Mouse (Mus musculus) mature B cell (primary cell): ENCODE results near the gene Msantd2.

Source experiments
- in situ Hi-C: fragments of 300-500 bp; cut with MboI; formaldehyde crosslinking; loops from 2 replicates; pipeline ENCODE4 v1.14.3; 2019

Gene Msantd2

DNA sequence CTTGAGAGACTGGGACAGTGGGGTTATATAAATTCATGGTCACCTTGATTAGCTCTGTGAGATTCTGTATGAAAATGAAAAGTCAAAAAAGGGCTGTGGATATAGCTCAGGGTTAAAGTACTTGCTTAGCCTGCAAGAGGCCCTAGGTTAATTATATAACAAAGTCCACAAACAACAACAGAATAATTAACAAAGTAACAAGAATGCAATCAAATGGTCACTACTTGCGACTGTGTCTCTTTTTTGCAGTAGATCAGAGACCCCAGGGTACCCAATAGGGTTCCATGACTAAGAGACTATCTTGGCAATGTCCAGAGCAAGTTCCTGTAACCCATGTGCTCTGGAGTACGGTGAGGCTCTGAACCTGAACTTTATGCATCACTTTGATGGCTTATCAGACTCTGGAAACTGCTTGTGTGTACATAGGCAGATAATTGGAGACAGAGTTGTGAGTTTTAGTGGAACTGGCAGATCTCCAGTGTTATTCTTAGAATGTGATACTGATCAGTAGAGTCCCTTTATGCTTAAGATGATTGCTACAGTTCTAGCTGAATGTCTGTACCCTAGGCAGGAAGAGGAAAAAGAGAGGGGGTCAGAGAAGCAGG is 80.2 kb downstream of the Msantd2 start:
- in situ Hi-C loops: no loop called here

DNA sequence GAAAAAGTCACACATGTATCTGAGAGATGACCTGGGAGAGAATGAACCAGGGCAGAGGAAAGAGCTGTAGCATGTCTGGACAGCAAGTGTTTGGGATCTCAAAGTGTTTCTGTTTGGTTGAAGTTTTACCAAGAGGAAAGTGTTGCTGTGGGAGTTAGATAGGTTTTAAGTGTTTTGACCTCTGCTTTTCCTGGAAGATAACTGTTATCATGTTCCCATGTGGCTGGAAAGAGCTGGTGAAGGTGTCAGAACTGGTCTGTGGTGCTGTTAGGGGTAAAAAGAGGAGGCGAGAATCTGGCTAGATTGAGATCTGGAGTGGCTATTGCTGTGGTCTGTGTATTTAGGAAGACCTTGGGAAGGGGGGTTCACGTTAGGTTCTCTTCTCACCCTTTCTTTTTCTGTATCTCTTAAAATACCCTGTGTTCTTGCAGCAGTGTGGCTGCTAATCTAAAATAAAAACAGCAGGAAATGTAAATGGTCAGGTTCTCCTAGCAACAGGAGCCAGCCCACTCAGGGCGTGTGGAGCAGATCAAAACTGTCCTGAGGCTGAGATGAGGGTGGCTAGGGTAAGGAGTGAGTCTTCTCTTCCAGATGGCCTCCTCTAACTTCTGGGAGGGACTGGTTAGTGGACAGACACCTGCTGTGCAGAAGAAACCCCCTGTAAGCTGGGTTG is 83.2 kb downstream of the Msantd2 start:
- in situ Hi-C loops: no loop called here
